Mouse (Mus musculus) intestine, embryonic 14.5 days (tissue): ENCODE measurements at regions not wholly inside any gene's neighbourhood (a gene's known extent, or its start where the extent isn't known, plus 50 kb on each side); places are given as distances from the start of the nearest gene placed in this dataset.

ENCODE experiments used
- ATAC-seq: fragments of 200-750 bp; cut with Nextera tagmentation; replicated peaks from 2 replicates; pipeline ENCODE4 v1.8.0; 2017; ENCODE audit warnings: low read depth, moderate number of reproducible peaks, moderate TSS enrichment, moderate library complexity; ENCODE audit not compliant: low FRiP score, low TSS enrichment
- DNase-seq: peaks from one replicate; pipeline ENCODE4 v3.0.0-alpha.2; 2018; ENCODE audit warnings: low spot score
- H3K27ac ChIP-seq: fragments of 300-500 bp; sonication (generic); 2 replicates; pipeline ENCODE4 v1.5.1; 2014; ENCODE audit warnings: low read depth, mild to moderate bottlenecking, control low read depth
- H3K27me3 ChIP-seq: fragments of 300-500 bp; sonication (generic); replicated peaks from 2 replicates; pipeline ENCODE4 v1.6.1; 2014; ENCODE audit warnings: low read length, control low read depth; ENCODE audit not compliant: control insufficient read depth, insufficient read depth
- H3K36me3 ChIP-seq: fragments of 300-500 bp; sonication (generic); 2 replicates; pipeline ENCODE4 v1.6.1; 2014; ENCODE audit warnings: low read length, control low read depth; ENCODE audit not compliant: control insufficient read depth, insufficient read depth
- H3K4me1 ChIP-seq: fragments of 300-500 bp; sonication (generic); replicated peaks from 2 replicates; pipeline ENCODE4 v1.6.1; 2014; ENCODE audit warnings: low read length, control low read depth, mixed read lengths; ENCODE audit not compliant: control insufficient read depth, insufficient read depth
- H3K4me2 ChIP-seq: fragments of 300-500 bp; sonication (generic); 2 replicates; pipeline ENCODE4 v1.6.1; 2014; ENCODE audit warnings: low read length
- H3K4me3 ChIP-seq: fragments of 300-500 bp; sonication (generic); 2 replicates; pipeline ENCODE4 v1.5.1; 2014; ENCODE audit warnings: low read depth, low read length, control low read depth, mixed read lengths
- H3K9ac ChIP-seq: fragments of 300-500 bp; sonication (generic); 2 replicates; pipeline ENCODE4 v1.6.1; 2014; ENCODE audit warnings: mild to moderate bottlenecking, low read length
- H3K9me3 ChIP-seq: fragments of 300-500 bp; sonication (generic); 2 replicates; pipeline ENCODE4 v1.6.1; 2016; ENCODE audit warnings: low read length, control low read depth; ENCODE audit not compliant: control insufficient read depth
- WGBS: fragments of 180-500 bp; shearing (Covaris S2); extraction: QIAGEN DNeasy Blood & Tissue Kit; methylation state at CpG from one replicate; pipeline ENCODE4 v1.1.7; 2014; 5-methylcytosine and 5-hydroxymethylcytosine counted together

GRCm38 (mm10) chr3:147064443-147064868, 212.3 kb downstream of the Ttll7 start:
- ATAC-seq (no peak), DNase-seq (no peak)
- Histone ChIP-seq H3K36me3 (no peaks in the 10 kb centered on the region), H3K4me2 (no peak overlapping the region), H3K4me3 (no peak overlapping the region), H3K9ac (no peak overlapping the region), H3K4me1 (no peaks in the 10 kb centered on the region), H3K27me3 (no peaks in the 10 kb centered on the region), H3K9me3 (no peaks in the 10 kb centered on the region), H3K27ac (no peak overlapping the region)
- 69% methylated on average over 3 of the region's 3 CpGs for WGBS

DNA sequence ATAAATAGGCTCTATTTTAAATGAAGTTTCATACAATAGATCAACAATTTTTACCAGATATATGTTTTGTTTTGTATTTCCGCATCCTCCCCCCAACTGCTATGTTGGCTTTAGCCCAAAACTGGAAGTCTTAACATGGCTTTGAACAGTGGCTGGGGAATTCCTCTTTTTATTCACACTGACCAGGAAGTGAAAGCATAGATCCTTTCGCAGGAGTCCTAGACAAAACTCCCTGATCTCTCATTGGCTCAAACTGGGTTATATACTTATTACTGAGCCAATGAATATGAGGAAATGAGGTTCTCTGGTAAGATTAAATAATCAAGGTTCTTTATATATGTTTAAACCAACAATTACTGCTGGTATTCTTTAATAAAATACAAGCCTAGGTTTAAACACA, 218.8 kb downstream of the Ttll7 start:
- Histone ChIP-seq H3K27ac (no peak overlapping the region), H3K27me3 (no peaks in the 10 kb centered on the region), H3K4me2 (no peak overlapping the region), H3K4me3 (no peak overlapping the region), H3K9me3 (no peaks in the 10 kb centered on the region), H3K9ac (no peak overlapping the region), H3K36me3 (no peaks in the 10 kb centered on the region), H3K4me1 (no peaks in the 10 kb centered on the region)
- ATAC-seq (no peak), DNase-seq (no peak)
- 88% methylated on average over 2 of the region's 2 CpGs for WGBS

- no peak for ATAC-seq
- H3K27me3 ChIP-seq, result no peaks in the 10 kb centered on the region
- H3K9ac ChIP-seq, result no peak overlapping the region
- no peak for DNase-seq
- WGBS, result 89% methylated on average over 3 of the region's 3 CpGs
- H3K4me1 ChIP-seq, result no peaks in the 10 kb centered on the region
- H3K36me3 ChIP-seq, result no peaks in the 10 kb centered on the region
- H3K9me3 ChIP-seq, result no peaks in the 10 kb centered on the region
- H3K4me2 ChIP-seq, result no peak overlapping the region
- H3K4me3 ChIP-seq, result no peak overlapping the region
- H3K27ac ChIP-seq, result no peak overlapping the region
These were observed 228.0 kb downstream of the Ttll7 start for GRCm38 (mm10) chr3:147080197-147080596.

DNA sequence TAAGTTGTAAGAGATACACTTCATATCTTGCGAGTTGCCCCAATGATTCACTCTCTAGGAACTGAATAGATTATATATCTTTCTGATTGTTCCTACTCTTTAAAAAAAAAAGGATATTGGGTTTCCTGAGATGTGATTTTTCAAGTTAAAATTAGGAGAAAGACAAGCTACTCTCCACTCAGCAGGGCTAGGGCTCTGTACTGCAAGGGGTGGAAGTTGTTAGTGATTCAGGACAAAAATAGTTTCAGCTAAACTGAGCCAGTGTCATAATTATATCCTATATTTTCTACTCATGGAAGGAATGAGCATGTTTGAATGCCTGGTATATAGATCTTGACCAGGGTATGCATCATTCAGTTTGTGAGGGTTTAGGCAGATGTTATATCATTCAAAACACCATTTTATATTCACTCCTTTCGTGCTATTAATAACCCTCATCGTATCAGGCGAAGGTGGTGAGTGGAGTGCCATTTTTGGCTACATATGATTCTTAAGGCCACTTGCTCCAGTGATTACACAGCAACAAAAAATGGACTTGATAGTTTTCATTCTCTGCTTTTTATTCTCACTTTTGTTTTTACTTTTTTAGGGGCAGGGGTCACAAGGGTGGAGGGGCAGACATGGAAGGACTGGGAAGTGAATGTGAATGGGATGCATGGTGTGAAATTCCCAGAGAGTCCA, 228.7 kb downstream of the Ttll7 start:
- Histone ChIP-seq H3K4me3 (no peak overlapping the region), H3K36me3 (no peaks in the 10 kb centered on the region), H3K4me1 (no peaks in the 10 kb centered on the region), H3K27ac (no peak overlapping the region), H3K9me3 (no peaks in the 10 kb centered on the region), H3K27me3 (no peaks in the 10 kb centered on the region), H3K4me2 (no peak overlapping the region), H3K9ac (no peak overlapping the region)
- no peak for DNase-seq
- WGBS, result 85% methylated on average over 4 of the region's 4 CpGs
- no peak for ATAC-seq

- Histone ChIP-seq H3K36me3 (no peaks in the 10 kb centered on the region), H3K4me3 (no peak overlapping the region), H3K9me3 (no peaks in the 10 kb centered on the region), H3K4me2 (no peak overlapping the region), H3K27me3 (no peaks in the 10 kb centered on the region), H3K27ac (no peak overlapping the region), H3K9ac (no peak overlapping the region), H3K4me1 (no peaks in the 10 kb centered on the region)
- ATAC-seq (no peak), DNase-seq (no peak)
- WGBS, result 97% methylated on average over 9 of the region's 9 CpGs
These were observed 229.6 kb downstream of the Ttll7 start for GRCm38 (mm10) chr3:147081763-147082162.

- no peak for ATAC-seq
These were observed 230.2 kb downstream of the Ttll7 start for GRCm38 (mm10) chr3:147082255-147082943.

DNA sequence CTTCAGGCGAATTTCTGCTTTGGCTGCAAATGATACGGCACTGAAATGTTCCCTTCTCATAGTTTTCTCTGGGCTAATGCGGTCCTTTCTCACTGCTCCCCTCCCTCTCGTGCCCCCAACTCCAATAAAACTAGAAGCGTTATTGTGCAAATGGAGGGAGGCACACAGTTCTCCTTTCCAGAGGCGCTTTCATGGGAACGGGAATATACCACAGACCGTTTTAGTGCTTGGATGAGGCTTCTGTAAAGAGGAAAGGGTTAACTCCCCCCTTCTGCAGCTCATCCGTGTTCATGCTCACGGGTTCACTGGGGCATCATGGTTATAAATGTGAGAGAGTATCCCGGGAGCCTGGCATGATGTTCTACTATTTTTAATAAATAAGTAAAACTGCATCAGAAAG, 231.2 kb downstream of the Ttll7 start:
- Histone ChIP-seq H3K4me1 (no peaks in the 10 kb centered on the region), H3K9me3 (no peaks in the 10 kb centered on the region), H3K36me3 (no peaks in the 10 kb centered on the region), H3K4me3 (no peak overlapping the region), H3K9ac (no peak overlapping the region), H3K4me2 (no peak overlapping the region), H3K27ac (no peak overlapping the region), H3K27me3 (no peaks in the 10 kb centered on the region)
- DNase-seq, result no peak
- no peak for ATAC-seq
- WGBS, result 68% methylated on average over 11 of the region's 11 CpGs

More at GRCm38 (mm10) chr3:147082255-147082943, 230.2 kb downstream of the Ttll7 start:
- H3K9me3 ChIP-seq, result no peaks in the 10 kb centered on the region
- no peaks in the 10 kb centered on the region for H3K27me3 ChIP-seq
- no peak overlapping the region for H3K9ac ChIP-seq
- H3K4me2 ChIP-seq, result no peak overlapping the region
- H3K4me3 ChIP-seq, result no peak overlapping the region
- WGBS, result 59% methylated on average over 7 of the region's 7 CpGs
- no peaks in the 10 kb centered on the region for H3K36me3 ChIP-seq
- no peak for DNase-seq
- H3K4me1 ChIP-seq, result no peaks in the 10 kb centered on the region
- H3K27ac ChIP-seq, result no peak overlapping the region

DNA sequence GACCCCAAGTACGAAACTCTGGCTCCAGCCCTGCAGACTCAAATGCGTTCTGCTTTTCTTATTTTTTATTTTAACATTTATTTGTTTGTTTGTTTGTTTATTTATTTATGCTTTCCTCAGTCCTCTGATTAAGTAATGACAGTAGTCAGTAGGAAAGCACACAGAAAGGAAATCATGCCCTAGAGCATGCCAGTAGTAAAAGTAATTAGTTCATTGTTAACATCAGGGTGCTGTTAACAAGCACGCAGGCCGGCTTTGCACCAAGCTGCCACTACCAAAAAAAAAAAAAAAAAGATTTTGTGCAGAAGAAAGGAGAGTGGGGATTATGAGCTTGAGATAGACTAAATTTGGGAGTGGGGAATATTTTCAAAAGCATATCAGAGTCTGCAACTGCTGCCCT, 231.7 kb downstream of the Ttll7 start:
- no peak for DNase-seq
- no peak overlapping the region for H3K27ac ChIP-seq
- H3K9me3 ChIP-seq, result no peaks in the 10 kb centered on the region
- no peaks in the 10 kb centered on the region for H3K4me1 ChIP-seq
- no peak overlapping the region for H3K4me3 ChIP-seq
- no peak for ATAC-seq
- H3K4me2 ChIP-seq, result no peak overlapping the region
- no peak overlapping the region for H3K9ac ChIP-seq
- H3K27me3 ChIP-seq, result no peaks in the 10 kb centered on the region
- WGBS, result 77% methylated on average over 4 of the region's 4 CpGs
- no peaks in the 10 kb centered on the region for H3K36me3 ChIP-seq
